Mouse (Mus musculus) regulatory T cell (primary cell): Measurements from ENCODE around the gene Map3k14.
"Not testable (repeated sequence)": the region's sequence is repeated elsewhere in the genome, so short reads cannot be mapped to it uniquely, and the experiment has no call there.

Experiments
- in situ Hi-C: fragments of 300-600 bp; cut with MboI, MseI; formaldehyde crosslinking; loops from one replicate; pipeline ENCODE4 v1.15.1; 2025; ENCODE audit warnings: high pct_unique_total_duplicates

Map3k14 gene

DNA sequence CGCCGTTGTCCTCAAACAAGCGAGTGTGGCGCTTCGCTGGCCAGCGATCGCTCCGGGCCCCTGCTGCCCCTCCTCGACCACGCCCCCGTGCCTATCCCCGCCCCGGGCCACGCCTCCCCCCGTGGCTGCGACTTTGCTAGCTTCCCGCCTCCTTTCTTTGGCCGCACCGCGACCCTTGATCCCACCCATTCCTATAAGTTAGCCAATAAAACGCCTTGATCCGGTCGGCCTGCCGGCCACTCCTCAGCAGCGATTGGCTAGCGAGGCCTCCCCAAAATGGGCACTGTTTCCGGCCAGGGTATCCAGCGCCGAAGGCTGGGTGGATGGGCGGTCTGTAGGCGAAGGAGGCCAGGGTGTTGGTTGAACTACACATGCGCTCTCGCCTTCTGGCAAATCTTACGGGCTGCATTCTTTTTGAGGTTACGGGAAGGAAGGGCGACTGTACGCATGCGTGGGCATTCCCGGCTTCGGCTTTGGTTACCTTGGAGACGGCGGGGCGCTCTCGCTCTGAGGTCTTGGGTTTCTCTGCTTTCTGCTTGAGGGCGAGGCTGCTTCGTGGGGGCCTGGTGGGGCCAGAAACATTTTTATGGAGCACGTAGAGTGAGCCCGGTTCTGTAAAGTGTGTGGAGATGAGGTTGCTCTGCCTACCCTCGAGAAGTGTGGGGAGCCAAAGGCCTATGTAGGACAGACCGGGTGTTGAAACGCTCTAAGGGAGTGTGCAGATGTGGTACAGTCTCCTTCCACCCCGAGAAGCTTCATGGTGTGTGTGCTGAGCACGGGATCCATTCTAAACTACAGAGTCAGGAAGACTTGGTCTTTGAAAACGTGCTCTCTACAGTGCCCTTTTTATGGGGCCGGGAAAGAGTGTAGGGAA is at the start of gene Map3k14:
TSS of gene Map3k14 (minus strand) at position 127 of the 874 bp plus-strand sequence.
- in situ Hi-C loops: no loop called here

DNA sequence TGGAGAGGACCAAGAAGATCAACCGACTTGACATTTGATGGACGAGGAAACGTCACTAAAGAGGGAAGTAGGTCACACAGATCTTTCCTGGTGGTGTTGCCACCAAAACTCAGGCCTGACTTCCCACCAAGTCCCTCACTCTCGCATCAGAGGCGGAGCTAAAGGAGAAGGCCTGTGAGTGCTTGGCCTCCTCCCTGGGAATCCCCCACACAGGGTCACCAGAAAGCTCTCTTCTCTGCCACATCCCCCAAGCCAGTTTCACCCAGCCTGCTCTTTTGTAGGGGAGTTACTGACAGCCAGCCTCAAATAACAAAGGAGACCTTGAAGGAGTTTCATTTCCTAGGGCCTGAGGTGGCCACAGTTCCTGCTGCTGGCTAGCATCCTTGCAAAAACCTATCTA is 48.1 kb upstream of the Map3k14 start:
- in situ Hi-C loops: loop anchor here (5.0 kb wide), 1 partner anchor 33 kb away; no protein-coding TSS in a partner anchor

DNA sequence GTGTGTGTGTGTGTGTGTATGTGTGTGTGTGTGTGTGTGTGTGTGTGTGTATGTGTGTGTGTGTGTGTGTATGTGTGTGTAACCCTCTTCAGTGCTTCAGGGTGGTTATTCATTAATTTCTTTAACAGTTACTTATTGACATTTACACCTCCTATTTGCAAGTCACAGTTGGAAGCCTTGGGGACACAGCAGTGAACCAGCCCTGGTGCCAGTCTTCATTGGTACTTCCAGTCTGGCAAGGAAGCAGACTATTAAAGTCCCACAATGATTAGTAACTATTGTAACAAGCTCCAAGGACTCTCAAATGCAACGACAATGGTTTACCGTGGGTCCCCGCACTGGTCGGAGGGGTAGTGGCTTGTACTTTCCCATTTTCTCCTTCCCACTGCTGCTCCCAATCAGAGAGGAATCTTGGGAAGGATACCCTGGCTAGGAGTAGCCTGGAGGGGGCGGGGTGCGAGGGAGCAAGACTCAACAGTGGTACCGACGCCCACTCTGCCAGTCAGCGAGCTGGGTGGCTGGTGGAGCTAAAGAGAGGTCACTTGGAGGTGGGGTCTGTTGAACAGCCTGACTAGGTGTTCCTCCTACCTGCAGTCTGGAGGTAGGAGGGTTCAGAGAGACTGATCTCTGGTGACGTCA is 47.6 kb upstream of the Map3k14 start:
- in situ Hi-C loops: loop anchor here (5.0 kb wide), 1 partner anchor 33 kb away; no protein-coding TSS in a partner anchor

GRCm38 (mm10) chr11:103313542-103313941 is 46.3 kb upstream of the Map3k14 start:
- in situ Hi-C loops: no loop called here

DNA sequence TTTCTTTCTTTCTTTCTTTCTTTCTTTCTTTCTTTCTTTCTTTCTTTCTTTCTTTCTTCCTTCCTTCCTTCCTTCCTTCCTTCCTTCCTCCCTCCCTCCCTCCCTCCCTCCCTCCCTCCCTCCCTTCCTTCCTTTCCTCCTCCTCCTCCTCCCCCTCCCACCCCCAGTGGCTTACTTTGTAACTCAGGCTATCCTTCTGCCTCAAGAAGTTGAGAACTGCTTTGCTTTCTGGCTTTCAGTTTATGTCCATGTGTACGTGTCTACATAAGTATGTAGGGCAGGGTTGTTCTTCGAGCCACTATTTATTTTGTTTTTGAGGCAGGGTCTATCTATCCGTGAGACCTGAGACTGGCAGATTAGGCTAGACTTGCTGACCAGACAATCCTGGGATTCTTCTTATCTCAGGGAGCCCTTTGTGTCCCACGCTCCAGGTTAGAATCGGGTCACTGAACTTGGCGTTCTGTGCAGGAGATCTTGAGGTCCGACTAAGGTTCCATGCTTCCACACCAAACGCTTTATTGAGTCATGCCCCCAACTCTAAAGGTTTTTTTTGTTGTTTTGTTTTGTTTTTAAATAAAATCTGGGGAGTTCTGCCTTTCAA is 45.5 kb upstream of the Map3k14 start:
- in situ Hi-C loops: no loop called here

DNA sequence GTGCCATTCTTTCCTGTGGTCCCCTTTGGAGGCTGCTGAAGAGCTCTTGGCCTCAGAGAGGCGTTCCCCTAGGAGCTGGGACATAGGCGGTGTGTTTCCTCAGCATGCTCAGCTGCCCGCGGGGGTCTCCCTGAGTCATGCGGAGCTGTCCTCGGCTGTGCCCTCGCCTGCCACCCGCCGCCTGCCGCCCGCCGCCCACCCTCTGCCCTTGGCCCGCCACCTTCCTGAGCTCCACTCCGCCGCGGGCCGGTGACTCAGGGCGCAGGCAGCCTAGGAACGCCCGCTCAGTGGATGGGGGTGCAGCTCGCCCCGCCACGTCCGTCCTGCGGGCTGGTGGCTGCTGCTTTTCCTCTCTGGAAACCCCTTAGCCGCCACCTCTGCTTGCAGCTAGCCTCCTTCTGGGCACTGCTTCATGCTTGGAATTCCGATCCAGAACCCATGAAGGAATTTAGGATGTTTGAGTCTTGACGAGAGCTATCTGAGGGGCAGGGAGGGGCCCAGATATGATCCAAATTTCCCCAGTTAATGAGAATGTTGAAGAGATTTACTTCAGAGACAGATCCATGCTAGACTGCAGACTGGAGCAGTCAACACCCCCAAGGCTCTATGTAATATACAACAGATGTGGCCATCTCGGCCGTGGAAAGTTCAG is 44.8 kb upstream of the Map3k14 start:
- in situ Hi-C loops: no loop called here

GRCm38 (mm10) chr11:103309956-103310574 is 42.8 kb upstream of the Map3k14 start:
- in situ Hi-C loops: no loop called here

GRCm38 (mm10) chr11:103307910-103308309 is 40.6 kb upstream of the Map3k14 start:
- in situ Hi-C loops: no loop called here

- in situ Hi-C loops: no loop called here
These were observed 37.3 kb upstream of the Map3k14 start for GRCm38 (mm10) chr11:103304525-103304924.

DNA sequence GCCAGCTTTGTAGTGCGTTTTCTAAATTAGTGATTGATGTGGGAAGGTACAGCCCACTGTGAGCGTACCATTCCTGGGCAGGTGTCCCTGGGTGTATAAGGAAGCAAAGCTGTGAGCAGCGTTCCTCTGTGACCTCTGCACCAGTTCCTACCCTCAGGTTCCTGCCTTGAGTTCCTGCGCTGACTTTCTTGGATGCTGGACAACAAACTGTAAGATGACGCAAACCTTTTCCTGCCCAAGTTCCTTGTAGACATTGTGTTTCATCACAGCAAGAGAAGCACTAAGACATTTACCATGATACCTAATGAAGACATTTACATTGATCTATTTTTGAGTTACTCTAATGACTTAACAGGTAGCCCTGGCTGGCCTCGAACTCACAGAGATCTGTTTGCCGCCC is 27.5 kb upstream of the Map3k14 start:
- in situ Hi-C loops: no loop called here

- in situ Hi-C loops: no loop called here
These were observed 26.8 kb upstream of the Map3k14 start for GRCm38 (mm10) chr11:103294066-103294465.

GRCm38 (mm10) chr11:103292890-103293287 is 25.6 kb upstream of the Map3k14 start:
- in situ Hi-C loops: no loop called here

GRCm38 (mm10) chr11:103292152-103292889 is 25.0 kb upstream of the Map3k14 start:
- in situ Hi-C loops: no loop called here

GRCm38 (mm10) chr11:103290841-103291240 is 23.6 kb upstream of the Map3k14 start:
- in situ Hi-C loops: not testable (repeated sequence)

GRCm38 (mm10) chr11:103288291-103288963 is 21.2 kb upstream of the Map3k14 start:
- in situ Hi-C loops: no loop called here

DNA sequence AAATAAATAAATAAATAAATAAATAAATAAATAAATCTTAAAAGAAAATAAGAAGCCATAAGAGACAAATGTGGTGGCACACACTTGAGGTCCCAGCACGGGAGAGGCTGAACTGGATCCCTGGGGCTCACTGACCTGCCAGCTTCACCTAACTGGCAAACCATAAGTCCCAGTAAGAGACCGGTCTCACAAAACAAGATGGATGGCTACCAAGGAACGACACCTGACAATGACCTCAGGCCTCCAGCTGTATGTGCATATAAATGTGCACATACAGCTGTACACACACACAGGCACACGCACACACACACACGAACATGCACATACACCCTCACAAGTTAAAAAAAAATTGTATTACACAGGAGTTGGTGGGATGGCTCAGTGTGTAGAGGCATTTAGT is 19.6 kb upstream of the Map3k14 start:
- in situ Hi-C loops: no loop called here

DNA sequence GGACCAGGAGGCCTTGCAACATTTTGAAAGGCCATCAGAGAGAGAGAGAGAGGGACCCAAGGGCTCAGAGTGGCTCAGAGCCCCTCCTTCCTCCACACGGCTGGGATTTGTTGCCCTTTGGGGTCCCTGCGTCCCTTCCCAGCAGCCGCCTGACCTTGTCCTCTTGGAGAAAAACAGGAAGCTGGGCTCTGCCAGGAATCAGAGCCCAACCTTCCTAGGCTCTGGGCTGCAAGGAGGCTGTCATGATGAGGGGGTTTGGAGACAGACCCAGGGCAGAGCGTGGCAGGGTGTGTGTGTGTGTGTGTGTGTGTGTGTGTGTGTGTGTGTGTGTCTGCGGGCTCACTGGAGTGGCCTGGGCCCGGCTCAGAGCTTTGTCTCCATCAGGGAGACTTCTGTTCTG is 18.7 kb upstream of the Map3k14 start:
- in situ Hi-C loops: no loop called here

DNA sequence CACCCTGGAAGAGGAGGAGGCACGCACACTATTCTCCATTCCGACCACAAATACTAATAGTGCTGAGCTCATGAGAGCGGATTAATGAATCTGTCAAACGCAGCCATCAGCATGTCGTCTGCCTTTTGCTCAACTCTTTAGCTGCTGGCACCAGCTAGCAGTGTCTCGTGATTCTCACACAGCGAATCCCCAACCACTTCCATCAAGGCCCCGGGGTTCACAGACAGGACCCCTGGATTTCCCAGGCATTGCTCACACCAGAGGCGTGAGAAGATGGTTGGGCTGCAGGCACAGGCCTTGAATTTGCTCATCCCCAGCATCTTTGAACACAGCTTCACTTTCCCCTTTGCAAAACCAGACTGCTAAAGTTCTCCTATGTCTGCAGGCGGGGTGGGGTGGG is 18.0 kb upstream of the Map3k14 start:
- in situ Hi-C loops: no loop called here

DNA sequence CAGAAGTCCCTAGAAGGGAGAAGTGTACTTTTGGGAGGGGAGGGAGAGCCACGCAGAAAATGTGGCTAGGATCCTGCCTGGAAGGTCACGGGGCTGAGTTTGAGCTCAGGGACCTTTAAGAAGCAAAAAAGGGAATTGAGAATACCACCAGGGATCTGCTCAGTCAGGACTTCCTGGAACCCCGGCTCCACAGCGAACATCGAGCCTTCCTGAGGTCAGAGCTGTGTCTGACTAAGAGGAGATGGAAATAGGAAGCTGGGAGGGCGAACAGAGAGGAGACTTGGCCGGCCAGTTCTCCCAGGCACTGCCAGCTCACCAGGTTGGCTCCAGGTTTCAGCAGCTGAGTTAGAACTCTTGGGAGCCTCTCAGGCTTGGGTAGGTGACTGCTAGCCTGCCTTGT is 14.5 kb upstream of the Map3k14 start:
- in situ Hi-C loops: loop anchor here (5.0 kb wide), 1 partner anchor 36 kb away; no protein-coding TSS in a partner anchor

DNA sequence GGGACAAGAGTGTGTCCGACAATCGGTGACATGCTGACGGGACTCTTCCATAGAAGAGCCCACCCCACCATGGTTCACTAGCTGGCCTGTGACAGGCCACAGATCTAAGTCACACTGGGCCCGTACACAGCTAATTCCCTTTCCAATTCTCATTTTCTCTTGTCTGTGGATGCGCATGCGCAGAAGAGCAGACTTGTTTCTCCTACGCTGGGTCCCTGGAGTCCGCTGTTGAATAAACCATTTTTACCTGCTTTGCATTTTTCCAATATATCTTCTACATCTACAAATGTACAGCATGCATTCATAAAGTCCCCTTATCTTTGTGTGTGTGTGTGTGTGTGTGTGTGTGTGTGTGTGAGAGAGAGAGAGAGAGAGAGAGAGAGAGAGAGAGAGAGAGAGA is 9.2 kb upstream of the Map3k14 start:
- in situ Hi-C loops: no loop called here
